Mouse (Mus musculus) ES-Bruce4 (cell line): Measurements from ENCODE around the gene U2af2.

Experiments
- CTCF ChIP-seq: IDR thresholded peaks from one replicate; pipeline ENCODE4 v1.8.1; 2011; ENCODE audit warnings: low read depth, low read length
- EP300 ChIP-seq: IDR thresholded peaks from 2 replicates; pipeline ENCODE4 v1.6.1; 2011; ENCODE audit warnings: low read depth, low read length; ENCODE audit not compliant: insufficient read depth
- POLR2A ChIP-seq: IDR thresholded peaks from one replicate; pipeline ENCODE4 v1.8.1; 2011; ENCODE audit warnings: low read length; ENCODE audit not compliant: insufficient read depth

DNA sequence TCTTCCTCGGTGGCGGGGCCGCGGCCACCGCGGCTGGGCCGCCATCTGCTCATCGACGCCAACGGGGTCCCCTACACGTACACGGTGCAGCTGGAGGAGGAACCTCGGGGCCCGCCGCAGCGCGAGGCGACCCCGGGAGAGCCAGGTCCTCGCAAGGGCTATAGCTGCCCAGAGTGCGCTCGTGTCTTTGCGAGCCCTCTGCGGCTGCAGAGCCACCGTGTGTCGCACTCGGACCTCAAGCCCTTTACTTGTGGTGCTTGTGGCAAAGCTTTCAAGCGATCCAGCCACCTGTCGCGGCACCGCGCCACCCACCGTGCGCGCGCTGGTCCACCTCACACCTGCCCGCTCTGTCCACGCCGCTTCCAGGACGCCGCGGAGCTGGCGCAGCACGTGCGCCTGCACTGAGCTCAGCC, 9.0 kb upstream of the U2af2 start:
- TF ChIP-seq POLR2A (no peak), EP300 (no peak), CTCF (no peak)
